29 mouse cellular contexts compared by ENCODE assay signal in genomic region chr6:39919011-39919709, GRCm38 (mm10). TPM values are rescaled to one million over a fixed set of nuclear protein-coding genes. Genes with fewer than 3 reads are reported as not detected.
A peak's percentile ranks its signal among the peaks of the same experiment; 100 is the strongest.
DNase-seq lines count a peak whose midpoint lies in the region; ATAC-seq and TF ChIP-seq lines count a peak whose summit lies in the region.
"Had no signal": no experiment of that assay in that cellular context is flagged by ENCODE, and none has a peak within 500 bp of the region (broad histone marks: within the 10 kb centered on the region; RNA-seq: fewer than 3 reads in every experiment).

No protein-coding gene starts in this region.

- H3K36me3 ChIP-seq in embryonic facial prominence, embryonic 14.5 days (ENCODE audit: control insufficient read depth, insufficient read depth, low read length): no peaks in the 10 kb centered on the region
- H3K36me3 ChIP-seq in embryonic facial prominence, embryonic 10.5 days (replicated peaks): no peaks in the 10 kb centered on the region
- no peaks in the 10 kb centered on the region for H3K36me3 ChIP-seq in hindbrain, postnatal 0 days (ENCODE audit: insufficient read depth, low read length)
- no peaks in the 10 kb centered on the region for H3K36me3 ChIP-seq in hindbrain, embryonic 11.5 days (ENCODE audit: control insufficient read depth, insufficient read depth, low read length)
- H3K36me3 ChIP-seq in midbrain, embryonic 16.5 days (ENCODE audit: control insufficient read depth, insufficient read depth, low read length): no peaks in the 10 kb centered on the region
- no peaks in the 10 kb centered on the region for H3K36me3 ChIP-seq in midbrain, embryonic 13.5 days
- no peaks in the 10 kb centered on the region for H3K36me3 ChIP-seq in neural tube, embryonic 15.5 days
- H3K36me3 ChIP-seq: embryonic facial prominence, embryonic 13.5 days; heart, embryonic 13.5 days; kidney, embryonic 15.5 days; limb, embryonic 15.5 days; lung, embryonic 15.5 days had no signal

- H3K9ac ChIP-seq in embryonic facial prominence, embryonic 14.5 days (ENCODE audit: low read depth, low read length): no peak overlapping the region
- no peak overlapping the region for H3K9ac ChIP-seq in hindbrain, postnatal 0 days (replicated peaks; ENCODE audit: low read length)
- no peak overlapping the region for H3K9ac ChIP-seq in hindbrain, embryonic 11.5 days (ENCODE audit: low read depth, low read length)
- H3K9ac ChIP-seq in midbrain, embryonic 16.5 days (ENCODE audit: low read depth, low read length): no peak overlapping the region
- no peak overlapping the region for H3K9ac ChIP-seq in midbrain, embryonic 13.5 days (replicated peaks)
- no peak overlapping the region for H3K9ac ChIP-seq in neural tube, embryonic 15.5 days (replicated peaks)
- H3K9ac ChIP-seq: embryonic facial prominence, embryonic 13.5 days; forebrain, embryonic 13.5 days; heart, embryonic 13.5 days; kidney, embryonic 15.5 days; limb, embryonic 15.5 days; liver, embryonic 14.5 days; lung, embryonic 15.5 days had no signal

- 72% methylated on average over 6 of the region's 6 CpGs for WGBS in embryonic facial prominence, embryonic 14.5 days
- 88% methylated on average over 6 of the region's 6 CpGs for WGBS in embryonic facial prominence, embryonic 10.5 days
- 70% methylated on average over 6 of the region's 6 CpGs for WGBS in hindbrain, postnatal 0 days
- 86% methylated on average over 6 of the region's 6 CpGs for WGBS in hindbrain, embryonic 11.5 days
- WGBS in midbrain, embryonic 16.5 days: 94% methylated on average over 6 of the region's 6 CpGs
- WGBS in midbrain, embryonic 13.5 days: 89% methylated on average over 6 of the region's 6 CpGs
- WGBS in neural tube, embryonic 15.5 days: 82% methylated on average over 6 of the region's 6 CpGs

- no peaks in the 10 kb centered on the region for H3K27me3 ChIP-seq in embryonic facial prominence, embryonic 14.5 days (replicated peaks; ENCODE audit: control insufficient read depth, insufficient read depth, low read length)
- no peaks in the 10 kb centered on the region for H3K27me3 ChIP-seq in embryonic facial prominence, embryonic 10.5 days (replicated peaks; ENCODE audit: low read depth, poor library complexity, severe bottlenecking)
- H3K27me3 ChIP-seq in hindbrain, postnatal 0 days (ENCODE audit: insufficient read depth, low read length): no peaks in the 10 kb centered on the region
- H3K27me3 ChIP-seq in hindbrain, embryonic 11.5 days (ENCODE audit: control insufficient read depth, insufficient read depth, low read length): no peaks in the 10 kb centered on the region
- no peaks in the 10 kb centered on the region for H3K27me3 ChIP-seq in midbrain, embryonic 16.5 days (ENCODE audit: control insufficient read depth, insufficient read depth, low read depth, low read length)
- H3K27me3 ChIP-seq in midbrain, embryonic 13.5 days: no peaks in the 10 kb centered on the region
- H3K27me3 ChIP-seq in neural tube, embryonic 15.5 days (replicated peaks): no peaks in the 10 kb centered on the region
- H3K27me3 ChIP-seq: embryonic facial prominence, embryonic 13.5 days; forebrain, embryonic 13.5 days; heart, embryonic 13.5 days; kidney, embryonic 15.5 days; limb, embryonic 15.5 days; lung, embryonic 15.5 days; Patski had no signal

- H3K9me3 ChIP-seq in embryonic facial prominence, embryonic 14.5 days (ENCODE audit: control insufficient read depth, low read length): no peaks in the 10 kb centered on the region
- H3K9me3 ChIP-seq in embryonic facial prominence, embryonic 10.5 days: no peaks in the 10 kb centered on the region
- no peaks in the 10 kb centered on the region for H3K9me3 ChIP-seq in hindbrain, postnatal 0 days (ENCODE audit: low read length)
- H3K9me3 ChIP-seq in hindbrain, embryonic 11.5 days (ENCODE audit: control insufficient read depth, low read length): no peaks in the 10 kb centered on the region
- H3K9me3 ChIP-seq in midbrain, embryonic 16.5 days (replicated peaks; ENCODE audit: control insufficient read depth, low read length, poor library complexity, severe bottlenecking): no peaks in the 10 kb centered on the region
- H3K9me3 ChIP-seq in midbrain, embryonic 13.5 days: no peaks in the 10 kb centered on the region
- no peaks in the 10 kb centered on the region for H3K9me3 ChIP-seq in neural tube, embryonic 15.5 days (replicated peaks)
- H3K9me3 ChIP-seq: embryonic facial prominence, embryonic 13.5 days; forebrain, embryonic 13.5 days; heart, embryonic 13.5 days; kidney, embryonic 15.5 days; limb, embryonic 15.5 days; lung, embryonic 15.5 days had no signal

- H3K27ac ChIP-seq in embryonic facial prominence, embryonic 14.5 days (replicated peaks; ENCODE audit: low read depth, low read length): no peak overlapping the region
- H3K27ac ChIP-seq in embryonic facial prominence, embryonic 10.5 days (replicated peaks): no peak overlapping the region
- no peak overlapping the region for H3K27ac ChIP-seq in hindbrain, postnatal 0 days
- no peak overlapping the region for H3K27ac ChIP-seq in hindbrain, embryonic 11.5 days (ENCODE audit: low read depth, low read length)
- H3K27ac ChIP-seq in midbrain, embryonic 16.5 days (ENCODE audit: low read length): no peak overlapping the region
- no peak overlapping the region for H3K27ac ChIP-seq in midbrain, embryonic 13.5 days
- H3K27ac ChIP-seq in neural tube, embryonic 15.5 days (replicated peaks): no peak overlapping the region
- H3K27ac ChIP-seq: embryonic facial prominence, embryonic 13.5 days; forebrain, embryonic 13.5 days; heart, embryonic 13.5 days; kidney, embryonic 15.5 days; limb, embryonic 15.5 days; liver, embryonic 14.5 days; lung, embryonic 15.5 days had no signal

- ATAC-seq in embryonic facial prominence, embryonic 14.5 days (ENCODE audit: low read depth): no peak
- ATAC-seq in hindbrain, postnatal 0 days: peak; percentile 53
- ATAC-seq in hindbrain, embryonic 11.5 days (ENCODE audit: low FRiP score): no peak
- 0 out of 2 replicates have a peak, but pooled peaks have one; percentile 39 for ATAC-seq in midbrain, embryonic 16.5 days
- ATAC-seq in midbrain, embryonic 13.5 days: no peak
- 0 out of 2 replicates have a peak, but pooled peaks have one; percentile 14 for ATAC-seq in neural tube, embryonic 15.5 days (ENCODE audit: low FRiP score)
- ATAC-seq: forebrain, embryonic 13.5 days; Patski had no signal

- peak; percentile 22 for DNase-seq in embryonic facial prominence, embryonic 14.5 days (ENCODE audit: low spot score)
- DNase-seq in embryonic facial prominence, embryonic 10.5 days (ENCODE audit: low spot score): no peak
- DNase-seq in hindbrain, postnatal 0 days (ENCODE audit: low spot score): no peak
- DNase-seq in hindbrain, embryonic 11.5 days (ENCODE audit: low spot score): no peak
- no peak for DNase-seq in gastrocnemius, postnatal 25 days
- DNase-seq: adrenal gland, adult 2 months; cerebellum, adult 11-12 months; cerebellum, postnatal 14 days; heart, adult 18-20 months; heart, postnatal 14 days; kidney, adult 11 months; kidney, postnatal 36 days; layer of hippocampus, adult 9-11 months; left cerebral cortex, postnatal 4 days had no signal

- H3K4me2 ChIP-seq in embryonic facial prominence, embryonic 14.5 days (ENCODE audit: low read depth, low read length): no peak overlapping the region
- no peak overlapping the region for H3K4me2 ChIP-seq in hindbrain, postnatal 0 days (ENCODE audit: low read depth, low read length)
- no peak overlapping the region for H3K4me2 ChIP-seq in hindbrain, embryonic 11.5 days (replicated peaks; ENCODE audit: low read depth, low read length)
- no peak overlapping the region for H3K4me2 ChIP-seq in midbrain, embryonic 16.5 days (ENCODE audit: low read length)
- no peak overlapping the region for H3K4me2 ChIP-seq in midbrain, embryonic 13.5 days (replicated peaks)
- no peak overlapping the region for H3K4me2 ChIP-seq in neural tube, embryonic 15.5 days
- H3K4me2 ChIP-seq: embryonic facial prominence, embryonic 13.5 days; forebrain, embryonic 13.5 days; heart, embryonic 13.5 days; kidney, embryonic 15.5 days; limb, embryonic 15.5 days; lung, embryonic 15.5 days; midbrain, embryonic 11.5 days had no signal

- no peaks in the 10 kb centered on the region for H3K4me1 ChIP-seq in embryonic facial prominence, embryonic 14.5 days (ENCODE audit: control insufficient read depth, insufficient read depth, low read length)
- H3K4me1 ChIP-seq in embryonic facial prominence, embryonic 10.5 days: no peaks in the 10 kb centered on the region
- H3K4me1 ChIP-seq in hindbrain, postnatal 0 days (ENCODE audit: insufficient read depth, low read length): peaks cover 7% of the 10 kb centered on the region; the same call in 1 of the 2 replicates
- H3K4me1 ChIP-seq in hindbrain, embryonic 11.5 days (replicated peaks; ENCODE audit: control insufficient read depth, insufficient read depth, low read length): 0 out of 2 replicates have a peak, but pooled peaks cover 2% of the 10 kb centered on the region
- peaks cover 12% of the 10 kb centered on the region for H3K4me1 ChIP-seq in midbrain, embryonic 16.5 days (ENCODE audit: control insufficient read depth, insufficient read depth, low read length)
- peaks cover 26% of the 10 kb centered on the region for H3K4me1 ChIP-seq in midbrain, embryonic 13.5 days (replicated peaks)
- peaks cover 24% of the 10 kb centered on the region for H3K4me1 ChIP-seq in neural tube, embryonic 15.5 days
- H3K4me1 ChIP-seq: embryonic facial prominence, embryonic 13.5 days; heart, embryonic 13.5 days; kidney, embryonic 15.5 days; lung, embryonic 15.5 days had no signal

- H3K4me3 ChIP-seq in embryonic facial prominence, embryonic 14.5 days (ENCODE audit: low read depth, low read length): no peak overlapping the region
- H3K4me3 ChIP-seq in embryonic facial prominence, embryonic 10.5 days: no peak overlapping the region
- H3K4me3 ChIP-seq in hindbrain, postnatal 0 days (ENCODE audit: low read length): no peak overlapping the region
- no peak overlapping the region for H3K4me3 ChIP-seq in hindbrain, embryonic 11.5 days (ENCODE audit: low read depth, low read length)
- no peak overlapping the region for H3K4me3 ChIP-seq in midbrain, embryonic 16.5 days (ENCODE audit: low read depth, low read length)
- no peak overlapping the region for H3K4me3 ChIP-seq in midbrain, embryonic 13.5 days (replicated peaks)
- no peak overlapping the region for H3K4me3 ChIP-seq in neural tube, embryonic 15.5 days (replicated peaks)
- H3K4me3 ChIP-seq: embryonic facial prominence, embryonic 13.5 days; forebrain, embryonic 13.5 days; heart, embryonic 13.5 days; kidney, embryonic 15.5 days; limb, embryonic 15.5 days; lung, embryonic 15.5 days; myocyte had no signal

- no peak for TF ChIP-seq CTCF in hindbrain, postnatal 0 days (IDR thresholded peaks at IDR 0.05; ENCODE audit: low read depth)

RNA-seq across cellular contexts. Expression of gene Tmem178b, which starts 46.1 kb away (rescaled TPM):
- 2.5 and 2.6 TPM in 2 replicates for polyA plus RNA-seq in embryonic facial prominence, embryonic 14.5 days (2014; fragmentation: Nextera tagmentation; extraction: Ambion mirVana)
- polyA plus RNA-seq in embryonic facial prominence, embryonic 10.5 days (2016; fragmentation: Nextera tagmentation; extraction: Ambion mirVana): 1.5 TPM in 2 replicates
- total RNA-seq in hindbrain, postnatal 0 days (2014; rRNA removed): 127 and 146 TPM in 2 replicates
- 29.8 and 31.4 TPM in 2 replicates for polyA plus RNA-seq in hindbrain, postnatal 0 days (2015; fragmentation: Nextera tagmentation; extraction: Ambion mirVana)
- polyA plus RNA-seq in hindbrain, embryonic 11.5 days (2014; fragmentation: Nextera tagmentation; extraction: Ambion mirVana): 9.9 and 10.5 TPM in 2 replicates
- polyA plus RNA-seq in midbrain, embryonic 16.5 days (2015; fragmentation: Nextera tagmentation; extraction: Ambion mirVana): 32.8 and 36.2 TPM in 2 replicates
- 29.8 and 29.9 TPM in 2 replicates for polyA plus RNA-seq in midbrain, embryonic 13.5 days (2015; fragmentation: Nextera tagmentation; extraction: Ambion mirVana)
- polyA plus RNA-seq in neural tube, embryonic 15.5 days (2015; fragmentation: Nextera tagmentation; extraction: Ambion mirVana): 28.8 and 32.4 TPM in 2 replicates
- total RNA-seq in gastrocnemius, postnatal 25 days (2021): 1 to 10 TPM; 3.3 to 3.4 TPM
- total RNA-seq: neutrophil, adult 5-6 weeks had no signal
- polyA plus RNA-seq: liver, embryonic 14.5 days; Patski; thymus, postnatal 0 days had no signal

Comparison
In these comparisons a context has a peak if more than half of its experiments do, and no peak if none do; other contexts are left out.
1. ATAC-seq: peak in hindbrain, postnatal 0 days (single experiment), midbrain, embryonic 16.5 days (single experiment) and neural tube, embryonic 15.5 days (single experiment); none in embryonic facial prominence, embryonic 14.5 days (single experiment), hindbrain, embryonic 11.5 days (single experiment) and midbrain, embryonic 13.5 days (single experiment).